Mouse (Mus musculus) ovary, postnatal 10 days (tissue): ENCODE data around the gene Zfp781.
A peak's percentile ranks its signal among the peaks of the same experiment; 100 is the strongest.
"Not testable (repeated sequence)": the region's sequence is repeated elsewhere in the genome, so short reads cannot be mapped to it uniquely, and the experiment has no call there.

ENCODE experiments used
- DNase-seq: peaks from one replicate; pipeline ENCODE4 v3.0.0; 2022; ENCODE audit warnings: low spot score

The Zfp781 gene

GRCm38 (mm10) chr10:81929842-81930743 lies at the start of gene Zfp781:
TSS of gene Zfp781 (minus strand) at chr10:81930480.
- not testable (repeated sequence) for DNase-seq

- DNase-seq, result peak; percentile 15
Observed at GRCm38 (mm10) chr10:81978365-81979003, 48.2 kb upstream of the Zfp781 start.

GRCm38 (mm10) chr10:81930744-81931118 lies 451 bp upstream of the Zfp781 start:
- not testable (repeated sequence) for DNase-seq

- DNase-seq, result not testable (repeated sequence)
Observed at GRCm38 (mm10) chr10:81863409-81864407, 66.6 kb downstream of the Zfp781 start, which contains the start of gene Gm32687. TSS of gene Gm32687 (plus strand) at chr10:81863934.
